In the genomic region with DNA sequence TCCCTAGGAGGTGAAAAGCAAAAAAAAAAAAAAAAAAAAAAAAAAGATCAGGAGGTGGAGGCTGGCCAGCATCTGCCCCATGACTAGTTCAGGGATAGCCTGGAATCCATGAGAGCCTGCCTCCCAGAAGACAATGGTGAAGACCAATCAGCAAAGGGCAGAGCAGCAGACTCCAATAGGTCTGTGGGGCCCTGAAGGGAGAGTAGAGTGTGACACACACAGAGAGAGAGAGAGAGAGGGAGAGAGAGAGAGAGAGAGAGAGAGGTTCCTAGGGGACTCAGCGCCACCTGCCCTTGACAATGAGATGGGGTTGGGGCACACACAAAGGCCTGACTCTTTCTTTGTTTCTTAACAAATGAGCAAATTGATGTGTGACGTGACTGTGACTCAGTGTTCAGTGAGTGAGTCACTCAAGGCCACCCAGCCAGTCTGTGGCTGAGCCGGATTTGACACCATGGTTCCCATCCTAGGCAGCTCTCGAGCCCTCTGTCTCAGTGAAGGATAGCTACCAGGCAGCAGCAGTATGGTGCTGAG, we compare ENCODE assay signal across 11 mouse cellular contexts. TPM values are rescaled to one million over a fixed set of nuclear protein-coding genes. Genes with fewer than 3 reads are reported as not detected.
DNase-seq lines count a peak whose midpoint lies in the region; ATAC-seq and TF ChIP-seq lines count a peak whose summit lies in the region.
"Had no signal": no experiment of that assay in that cellular context is flagged by ENCODE, and none has a peak within 500 bp of the region (broad histone marks: within the 10 kb centered on the region; RNA-seq: fewer than 3 reads in every experiment).

No protein-coding gene starts in this region.

- no peak overlapping the region for H3K4me2 ChIP-seq in hindbrain, embryonic 12.5 days (replicated peaks)
- no peak overlapping the region for H3K4me2 ChIP-seq in neural tube, embryonic 12.5 days (replicated peaks)
- H3K4me2 ChIP-seq: liver, embryonic 13.5 days had no signal

- H3K27me3 ChIP-seq in hindbrain, embryonic 12.5 days, result peaks cover 8% of the 10 kb centered on the region
- H3K27me3 ChIP-seq in neural tube, embryonic 12.5 days (replicated peaks), result 0 out of 2 replicates have a peak, but pooled peaks cover 4% of the 10 kb centered on the region
- H3K27me3 ChIP-seq: liver, embryonic 13.5 days had no signal

- H3K27ac ChIP-seq in bone marrow macrophage, adult 2 months (ENCODE audit: insufficient read depth, low read depth, low read length), result 0 out of 2 replicates have a peak overlapping the region, but pooled peaks have one; percentile 35
- peak overlapping the region; percentile 67 for H3K27ac ChIP-seq in hindbrain, embryonic 12.5 days
- no peak overlapping the region for H3K27ac ChIP-seq in neural tube, embryonic 12.5 days
- H3K27ac ChIP-seq: liver, embryonic 13.5 days had no signal

- no peak overlapping the region for H3K4me3 ChIP-seq in bone marrow macrophage, adult 2 months (ENCODE audit: insufficient read depth, low read length)
- no peak overlapping the region for H3K4me3 ChIP-seq in hindbrain, embryonic 12.5 days
- H3K4me3 ChIP-seq in neural tube, embryonic 12.5 days, result no peak overlapping the region
- H3K4me3 ChIP-seq: liver, embryonic 13.5 days had no signal

- peak; percentile 43; the same call in 1 of the 2 replicates for ATAC-seq in frontal cortex, adult (ENCODE audit: low TSS enrichment)
- ATAC-seq in hindbrain, embryonic 12.5 days (ENCODE audit: low FRiP score), result peak; percentile 91
- ATAC-seq in neural tube, embryonic 12.5 days (ENCODE audit: low FRiP score, low read depth), result peak; percentile 80

- H3K36me3 ChIP-seq in hindbrain, embryonic 12.5 days, result no peaks in the 10 kb centered on the region
- H3K36me3 ChIP-seq in neural tube, embryonic 12.5 days, result no peaks in the 10 kb centered on the region
- H3K36me3 ChIP-seq: liver, embryonic 13.5 days had no signal

- TF ChIP-seq CTCF in bone marrow macrophage, adult 2 months (IDR thresholded peaks at IDR 0.05; ENCODE audit: low read depth, low read length), result no peak

- 22% methylated on average over 4 of the region's 4 CpGs for WGBS in hindbrain, embryonic 12.5 days
- WGBS in neural tube, embryonic 12.5 days, result 24% methylated on average over 4 of the region's 4 CpGs

- peaks cover 21% of the 10 kb centered on the region for H3K4me1 ChIP-seq in bone marrow macrophage, adult 2 months (ENCODE audit: control insufficient read depth, insufficient read depth, low read length)
- peaks cover 26% of the 10 kb centered on the region for H3K4me1 ChIP-seq in hindbrain, embryonic 12.5 days
- peaks cover 18% of the 10 kb centered on the region; the same call in 1 of the 2 replicates for H3K4me1 ChIP-seq in neural tube, embryonic 12.5 days

- H3K9ac ChIP-seq in hindbrain, embryonic 12.5 days, result no peak overlapping the region
- no peak overlapping the region for H3K9ac ChIP-seq in neural tube, embryonic 12.5 days
- H3K9ac ChIP-seq: liver, embryonic 13.5 days had no signal

- H3K9me3 ChIP-seq in hindbrain, embryonic 12.5 days (replicated peaks), result no peaks in the 10 kb centered on the region
- no peaks in the 10 kb centered on the region for H3K9me3 ChIP-seq in neural tube, embryonic 12.5 days
- H3K9me3 ChIP-seq: liver, embryonic 13.5 days had no signal

- no peak for TF ChIP-seq POLR2A in bone marrow macrophage, adult 2 months (IDR thresholded peaks at IDR 0.05; ENCODE audit: borderline replicate concordance, low read depth, low read length)

- no peak for DNase-seq in frontal cortex, postnatal 10 days (ENCODE audit: low spot score in 2 of 2)
- no peak for DNase-seq in thymus, adult 18-20 months
- no peak for DNase-seq in right cerebral cortex, postnatal 36 days (ENCODE audit: low spot score in 2 of 2)
- DNase-seq in ovary, postnatal 36 days (ENCODE audit: low spot score), result no peak
- DNase-seq: cerebellum, adult 11-12 months; liver, embryonic 13.5 days; right cerebral cortex, adult 18-20 months had no signal

RNA-seq across cellular contexts. Expression of a gene that starts 52.9 kb away (rescaled TPM):
- not detected in 2 replicates for polyA plus RNA-seq in bone marrow macrophage, adult 2 months (2012; ENCODE audit: insufficient read depth, insufficient read length, missing spikeins)
- polyA plus RNA-seq in hindbrain, embryonic 12.5 days (2016; fragmentation: Nextera tagmentation; extraction: Ambion mirVana), result not detected in 2 replicates
- not detected in 2 replicates for polyA plus RNA-seq in neural tube, embryonic 12.5 days (2016; fragmentation: Nextera tagmentation; extraction: Ambion mirVana)
- polyA plus RNA-seq: liver, embryonic 13.5 days had no signal
